Mouse (Mus musculus) neural tube, embryonic 14.5 days (tissue): ENCODE results near the gene Rom1. TPM values are rescaled to one million over a fixed set of nuclear protein-coding genes. Genes with fewer than 3 reads are reported as not detected.

ENCODE experiments used
- ATAC-seq: fragments of 200-750 bp; cut with Nextera tagmentation; 2 replicates; pipeline ENCODE4 v1.8.0; 2017; ENCODE audit warnings: low read depth, mild to moderate bottlenecking, moderate TSS enrichment, moderate library complexity
- H3K27ac ChIP-seq: fragments of 300-500 bp; sonication (generic); 2 replicates; pipeline ENCODE4 v1.5.1; 2014; ENCODE audit warnings: low read depth, mild to moderate bottlenecking, control low read depth, low read length, moderate library complexity, mixed read lengths
- H3K27me3 ChIP-seq: fragments of 300-500 bp; sonication (generic); 2 replicates; pipeline ENCODE4 v1.6.1; 2014; ENCODE audit warnings: low read length; ENCODE audit not compliant: control insufficient read depth, insufficient read depth
- H3K36me3 ChIP-seq: fragments of 300-500 bp; sonication (generic); 2 replicates; pipeline ENCODE4 v1.6.1; 2014; ENCODE audit warnings: low read length, mixed read lengths; ENCODE audit not compliant: control insufficient read depth, insufficient read depth
- H3K4me1 ChIP-seq: fragments of 300-500 bp; sonication (generic); 2 replicates; pipeline ENCODE4 v1.6.1; 2014; ENCODE audit warnings: low read length; ENCODE audit not compliant: control insufficient read depth, insufficient read depth
- H3K4me2 ChIP-seq: fragments of 300-500 bp; sonication (generic); 2 replicates; pipeline ENCODE4 v1.6.1; 2014; ENCODE audit warnings: mild to moderate bottlenecking, low read depth, low read length, control low read depth
- H3K4me3 ChIP-seq: fragments of 300-500 bp; sonication (generic); 2 replicates; pipeline ENCODE4 v1.5.1; 2014; ENCODE audit warnings: low read depth, low read length, control low read depth, mixed read lengths
- H3K9ac ChIP-seq: fragments of 300-500 bp; sonication (generic); replicated peaks from 2 replicates; pipeline ENCODE4 v1.6.1; 2014; ENCODE audit warnings: low read depth, mild to moderate bottlenecking, control low read depth, low read length, mixed read lengths
- H3K9me3 ChIP-seq: fragments of 300-500 bp; sonication (generic); 2 replicates; pipeline ENCODE4 v1.6.1; 2016; ENCODE audit warnings: low read length; ENCODE audit not compliant: control insufficient read depth
- WGBS: fragments of 180-500 bp; shearing (Covaris S2); extraction: QIAGEN DNeasy Blood & Tissue Kit; methylation state at CpG from one replicate; pipeline ENCODE4 v1.1.7; 2014; 5-methylcytosine and 5-hydroxymethylcytosine counted together
- polyA plus RNA-seq: library from polyadenylated mRNA; unstranded; fragments of >200 nt; fragmentation: Nextera tagmentation; extraction: Ambion mirVana; gene quantifications from 2 replicates; pipeline ENCODE4 v1.2.1, GENCODE M21; 2014

Gene Rom1
- polyA plus RNA-seq, 1 experiment from 2014 or later: 1.1 TPM

GRCm38 (mm10) chr19:8936736-8937135, 7.6 kb upstream of the Rom1 start:
- ATAC-seq: no peak
- Histone ChIP-seq H3K36me3 (no peaks in the 10 kb centered on the region), H3K4me3 (no peak overlapping the region), H3K27ac (no peak overlapping the region), H3K9me3 (no peaks in the 10 kb centered on the region), H3K4me2 (no peak overlapping the region), H3K27me3 (no peaks in the 10 kb centered on the region), H3K9ac (no peak overlapping the region), H3K4me1 (peaks cover 6% of the 10 kb centered on the region)
- 85% methylated on average over 2 of the region's 2 CpGs for WGBS

DNA sequence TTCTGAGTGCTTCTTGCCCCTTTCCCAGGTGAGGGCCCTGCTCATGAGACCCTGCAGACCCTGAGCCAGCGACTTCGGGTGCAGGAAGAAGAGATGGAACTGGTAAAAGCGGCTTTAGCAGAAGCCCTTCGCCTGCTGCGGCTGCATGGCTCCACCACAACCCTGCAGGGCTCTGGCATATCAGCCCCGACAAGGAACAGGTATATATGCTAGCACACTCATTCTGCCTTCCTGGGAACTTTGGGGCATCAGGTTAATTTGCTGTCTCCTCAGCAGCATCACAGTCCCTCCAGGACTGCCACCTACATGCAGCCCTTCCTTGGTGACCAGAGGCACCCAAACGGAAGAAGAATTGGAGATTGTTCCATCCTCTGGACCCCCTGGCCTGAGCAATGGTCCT, 1.6 kb upstream of the Rom1 start:
- 88% methylated on average over 7 of the region's 7 CpGs for WGBS
- no peak overlapping the region; the same call in 1 of the 2 replicates for H3K4me2 ChIP-seq
- no peak overlapping the region for H3K27ac ChIP-seq
- H3K36me3 ChIP-seq: peaks cover 8% of the 10 kb centered on the region; the same call in 1 of the 2 replicates
- H3K9me3 ChIP-seq: no peaks in the 10 kb centered on the region
- no peak overlapping the region for H3K4me3 ChIP-seq
- H3K4me1 ChIP-seq: 0 out of 2 replicates have a peak, but pooled peaks cover 3% of the 10 kb centered on the region
- no peak overlapping the region for H3K9ac ChIP-seq
- ATAC-seq: no peak
- no peaks in the 10 kb centered on the region for H3K27me3 ChIP-seq

GRCm38 (mm10) chr19:8930117-8930516, 961 bp upstream of the Rom1 start:
- Histone ChIP-seq H3K4me2 (peak overlapping the region; percentile 64), H3K36me3 (peaks cover 8% of the 10 kb centered on the region; the same call in 1 of the 2 replicates), H3K4me3 (peak overlapping the region; percentile 48), H3K9ac (peak overlapping the region; percentile 58), H3K27ac (no peak overlapping the region), H3K9me3 (no peaks in the 10 kb centered on the region), H3K27me3 (no peaks in the 10 kb centered on the region), H3K4me1 (0 out of 2 replicates have a peak, but pooled peaks cover 3% of the 10 kb centered on the region)
- no peak for ATAC-seq
- 11% methylated on average over 11 of the region's 11 CpGs for WGBS

DNA sequence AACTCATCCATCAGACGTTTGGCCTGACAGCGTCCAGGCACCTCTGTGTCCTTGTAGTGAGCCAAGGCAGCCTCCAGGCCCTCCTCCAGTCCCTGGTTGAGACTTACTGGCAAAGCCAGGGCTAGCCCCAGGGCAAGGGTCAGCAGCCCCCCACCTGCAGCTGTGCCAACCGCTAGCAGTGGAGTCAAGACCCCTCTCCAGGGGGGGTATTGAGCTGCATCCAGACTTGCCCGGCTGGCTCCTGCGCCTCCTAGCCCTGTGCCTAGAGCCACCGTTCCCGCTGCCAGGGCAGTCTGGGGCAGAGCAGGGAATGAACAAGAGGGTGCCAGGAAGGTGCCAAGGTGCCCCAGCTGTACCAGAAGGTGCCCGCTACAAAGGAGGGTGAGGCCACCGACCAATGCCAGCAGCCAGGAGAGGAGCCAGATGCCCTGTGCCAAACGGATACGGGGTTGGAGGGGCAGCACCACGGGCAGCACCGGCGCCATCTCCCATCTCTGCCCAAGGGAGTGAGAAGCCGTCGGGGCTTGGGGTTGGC, 400 bp downstream of the Rom1 start:
- H3K36me3 ChIP-seq: peaks cover 8% of the 10 kb centered on the region; the same call in 1 of the 2 replicates
- peak overlapping the region; percentile 21; the same call in 1 of the 2 replicates for H3K9ac ChIP-seq
- H3K27ac ChIP-seq: no peak overlapping the region
- WGBS: 19% methylated on average over 16 of the region's 16 CpGs
- no peaks in the 10 kb centered on the region for H3K9me3 ChIP-seq
- H3K4me3 ChIP-seq: peak overlapping the region; percentile 48
- peak; percentile 23; the same call in 1 of the 2 replicates for ATAC-seq
- H3K4me2 ChIP-seq: peak overlapping the region; percentile 64
- H3K27me3 ChIP-seq: no peaks in the 10 kb centered on the region
- 0 out of 2 replicates have a peak, but pooled peaks cover 3% of the 10 kb centered on the region for H3K4me1 ChIP-seq

DNA sequence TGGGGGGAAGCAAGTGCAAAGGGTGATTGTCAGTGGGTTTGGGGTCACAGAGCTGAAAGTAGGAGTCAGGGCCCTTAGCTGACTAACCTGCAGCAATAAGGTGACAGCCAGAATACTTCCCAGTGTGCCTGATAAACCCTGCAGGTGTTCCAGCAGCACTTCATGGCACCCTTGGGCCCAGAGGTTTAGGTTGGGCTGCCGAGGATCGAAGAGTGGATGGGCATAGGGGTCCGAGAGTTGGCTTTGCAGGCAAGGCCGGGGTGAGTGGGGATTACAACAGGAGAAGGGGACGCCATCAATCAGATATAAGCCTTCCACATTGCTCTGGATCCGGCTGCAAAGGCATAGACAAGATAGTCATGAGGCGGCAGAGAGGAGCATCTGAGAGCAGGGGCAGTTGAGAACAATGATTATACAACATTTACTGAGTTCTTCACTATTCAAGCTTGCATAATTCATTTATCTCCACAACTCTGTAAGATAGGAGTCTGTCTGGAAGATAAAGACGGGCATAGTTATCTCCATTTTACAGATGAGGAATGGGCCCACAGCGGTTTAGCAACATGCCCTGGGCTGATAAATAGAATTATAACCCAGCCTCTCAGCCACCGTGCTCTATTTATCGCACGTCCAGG, 1.1 kb downstream of the Rom1 start:
- no peak for ATAC-seq
- Histone ChIP-seq H3K4me3 (no peak overlapping the region), H3K27me3 (no peaks in the 10 kb centered on the region), H3K36me3 (peaks cover 8% of the 10 kb centered on the region; the same call in 1 of the 2 replicates), H3K9ac (no peak overlapping the region), H3K4me1 (0 out of 2 replicates have a peak, but pooled peaks cover 3% of the 10 kb centered on the region), H3K27ac (no peak overlapping the region), H3K9me3 (no peaks in the 10 kb centered on the region), H3K4me2 (no peak overlapping the region)
- 91% methylated on average over 12 of the region's 12 CpGs for WGBS

GRCm38 (mm10) chr19:8926766-8927165, 2.4 kb downstream of the Rom1 start:
- 95% methylated on average over 2 of the region's 2 CpGs for WGBS
- peaks cover 9% of the 10 kb centered on the region; the same call in 1 of the 2 replicates for H3K36me3 ChIP-seq

DNA sequence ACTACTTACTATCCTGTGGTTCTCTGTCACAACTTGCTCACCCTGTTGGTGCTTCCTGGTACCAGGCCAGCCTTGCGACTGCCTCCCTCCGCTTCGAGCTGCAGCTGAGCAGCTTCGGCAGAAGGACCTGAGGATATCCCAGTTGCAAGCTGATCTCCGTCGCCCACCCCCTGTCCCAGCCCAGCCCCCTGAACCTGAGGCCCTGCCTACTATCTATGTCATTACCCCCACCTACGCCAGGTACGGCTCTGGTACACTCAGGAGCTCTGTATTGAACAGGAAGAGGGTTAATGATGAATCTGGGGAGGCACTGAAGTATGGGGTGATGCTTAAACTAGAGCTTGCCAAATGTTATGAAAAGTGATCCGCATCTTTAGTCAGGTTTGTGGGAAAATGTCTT, 7.4 kb downstream of the Rom1 start:
- WGBS: 88% methylated on average over 9 of the region's 9 CpGs
- H3K4me3 ChIP-seq: no peak overlapping the region; the same call in 1 of the 2 replicates

More at GRCm38 (mm10) chr19:8926766-8927165, 2.4 kb downstream of the Rom1 start:
- no peak overlapping the region for H3K4me3 ChIP-seq
- no peaks in the 10 kb centered on the region for H3K9me3 ChIP-seq
- H3K27ac ChIP-seq: no peak overlapping the region
- peaks cover 5% of the 10 kb centered on the region; the same call in 1 of the 2 replicates for H3K4me1 ChIP-seq
- no peak overlapping the region for H3K9ac ChIP-seq
- no peak overlapping the region for H3K4me2 ChIP-seq
- ATAC-seq: no peak
- H3K27me3 ChIP-seq: no peaks in the 10 kb centered on the region

GRCm38 (mm10) chr19:8920836-8921291, 8.3 kb downstream of the Rom1 start:
- H3K4me2 ChIP-seq: peak overlapping the region; percentile 84
- H3K27me3 ChIP-seq: no peaks in the 10 kb centered on the region
- peak overlapping the region; percentile 66 for H3K9ac ChIP-seq
- H3K4me1 ChIP-seq: peaks cover 15% of the 10 kb centered on the region; the same call in 1 of the 2 replicates
- ATAC-seq: no peak; the same call in 1 of the 2 replicates
- H3K27ac ChIP-seq: peak overlapping the region; percentile 82
- peaks cover 6% of the 10 kb centered on the region; the same call in 1 of the 2 replicates for H3K36me3 ChIP-seq
- 3% methylated on average over 6 of the region's 6 CpGs for WGBS
- no peaks in the 10 kb centered on the region for H3K9me3 ChIP-seq
- H3K4me3 ChIP-seq: peak overlapping the region; percentile 88

More for the DNA sequence above, 7.4 kb downstream of the Rom1 start:
- Histone ChIP-seq H3K27ac (no peak overlapping the region), H3K27me3 (no peaks in the 10 kb centered on the region), H3K4me1 (peaks cover 15% of the 10 kb centered on the region; the same call in 1 of the 2 replicates), H3K36me3 (peaks cover 6% of the 10 kb centered on the region; the same call in 1 of the 2 replicates), H3K4me2 (peak overlapping the region; percentile 84; the same call in 1 of the 2 replicates), H3K9ac (no peak overlapping the region), H3K9me3 (no peaks in the 10 kb centered on the region)
- no peak for ATAC-seq
